Mouse (Mus musculus): ENCODE data around the gene Tnk2.

The Tnk2 gene

DNA sequence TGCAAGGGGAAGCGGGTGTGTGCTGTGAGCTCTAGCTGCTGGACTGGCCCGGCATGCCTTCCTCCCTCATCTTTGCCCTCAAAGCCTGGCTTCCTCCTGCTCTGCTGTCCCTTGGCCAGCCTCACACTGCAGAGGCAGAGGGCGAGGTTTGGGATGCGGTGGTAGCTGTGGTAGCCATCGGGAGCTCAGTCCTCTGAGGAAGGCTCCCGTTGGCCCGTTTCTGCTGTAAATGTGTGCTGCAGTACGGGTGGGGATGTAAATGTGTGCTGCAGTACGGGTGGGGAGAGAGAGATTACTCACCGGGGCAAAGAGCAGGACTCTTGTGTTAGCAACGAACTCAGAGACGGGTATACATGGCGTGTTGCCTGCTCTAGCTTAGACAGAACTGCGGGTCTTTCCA is 35.1 kb downstream of the Tnk2 start:
- DNase-seq (ENCODE audit: low spot score), result no peak

DNA sequence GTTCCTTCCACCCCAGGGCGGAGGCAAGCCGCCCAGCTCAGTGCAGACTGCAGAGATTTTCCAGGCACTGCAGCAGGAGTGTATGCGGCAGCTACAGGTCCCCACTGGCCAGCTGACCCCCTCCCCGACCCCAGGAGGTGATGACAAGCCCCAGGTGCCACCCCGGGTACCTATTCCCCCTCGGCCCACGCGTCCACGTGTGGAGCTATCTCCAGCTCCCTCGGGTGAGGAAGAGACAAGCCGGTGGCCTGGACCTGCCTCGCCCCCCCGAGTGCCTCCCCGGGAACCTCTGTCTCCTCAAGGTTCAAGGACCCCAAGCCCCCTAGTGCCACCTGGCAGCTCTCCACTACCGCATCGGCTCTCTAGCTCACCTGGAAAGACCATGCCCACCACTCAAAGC is 36.3 kb downstream of the Tnk2 start:
- no peak for DNase-seq (ENCODE audit: low spot score)

DNA sequence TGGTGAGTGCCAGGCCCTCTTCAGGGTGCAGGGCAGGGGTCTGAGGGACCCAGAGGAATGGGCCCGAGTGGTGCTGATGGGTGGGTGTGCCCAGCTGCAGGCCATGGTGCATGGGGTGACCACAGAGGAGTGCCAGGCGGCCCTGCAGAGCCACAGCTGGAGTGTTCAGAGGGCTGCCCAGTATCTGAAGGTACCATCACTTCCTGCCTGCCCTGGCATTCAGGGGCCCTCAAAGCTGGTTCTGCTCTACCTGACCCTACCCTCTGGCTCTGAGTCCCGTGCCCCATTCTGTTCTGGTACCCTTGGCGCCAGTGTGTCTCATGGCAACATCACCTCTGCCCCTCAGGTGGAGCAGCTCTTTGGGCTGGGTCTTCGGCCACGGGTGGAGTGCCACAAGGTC is 37.1 kb downstream of the Tnk2 start:
- no peak for DNase-seq (ENCODE audit: low spot score)

DNA sequence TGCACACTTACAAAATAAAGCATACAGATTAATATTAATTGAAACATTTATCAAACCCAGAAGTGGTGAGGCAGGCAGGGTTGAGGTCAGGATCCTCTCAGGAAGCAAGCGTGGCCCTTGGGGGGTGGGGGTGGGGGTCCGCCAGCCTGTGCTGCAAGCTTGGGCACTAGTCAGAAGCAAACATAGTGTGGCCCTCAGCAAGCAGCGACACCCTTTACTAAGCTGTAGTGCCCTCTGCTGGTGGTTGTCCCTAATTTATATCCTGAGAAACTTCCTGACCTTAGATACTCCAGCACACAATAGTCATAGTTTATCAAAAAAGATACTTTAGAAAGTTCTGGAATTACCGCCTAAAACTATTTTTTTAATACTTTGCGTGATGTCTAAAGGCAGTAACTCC is 38.5 kb downstream of the Tnk2 start:
- DNase-seq (ENCODE audit: low spot score), result peak; percentile 72

DNA sequence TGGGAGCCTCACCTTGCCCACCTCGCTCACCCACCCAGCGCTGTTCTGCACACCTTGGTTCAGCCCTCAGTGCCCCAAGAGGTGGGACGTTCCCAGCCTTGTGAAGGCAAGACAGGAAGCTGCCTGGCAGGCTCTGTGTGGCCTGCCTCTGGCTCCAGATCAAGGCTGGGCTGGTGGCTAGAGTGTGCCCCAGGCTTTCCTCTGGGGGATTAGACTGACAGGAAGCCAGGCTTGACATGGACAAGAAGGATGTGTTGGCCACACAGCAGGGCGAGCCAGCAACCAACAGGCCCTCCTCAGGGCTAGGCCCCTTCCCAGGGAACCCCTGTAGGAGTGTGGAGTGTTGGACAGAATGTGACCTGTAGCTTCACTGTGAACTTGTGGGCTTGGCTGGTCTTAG is 39.2 kb downstream of the Tnk2 start:
- DNase-seq (ENCODE audit: low spot score), result no peak

DNA sequence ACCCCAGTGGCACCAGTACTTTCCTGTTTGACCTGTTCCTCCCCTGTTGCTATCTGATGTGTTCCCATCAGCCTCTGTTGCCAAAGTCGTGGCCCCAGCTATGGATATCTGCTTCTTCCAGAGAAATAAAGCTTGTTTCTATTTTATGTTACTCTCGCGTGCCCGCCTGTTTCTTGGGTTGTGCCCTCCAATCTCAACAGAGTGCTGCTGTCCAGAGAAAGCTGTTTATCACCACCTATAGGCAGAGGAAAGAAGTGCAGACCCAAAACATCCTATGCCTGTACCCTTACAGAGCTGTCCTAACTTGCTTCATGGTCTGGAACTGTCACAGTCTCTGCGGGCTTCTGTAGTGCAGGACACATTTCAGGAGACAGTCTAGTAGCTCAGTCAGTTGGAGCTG is 39.7 kb downstream of the Tnk2 start:
- no peak for DNase-seq (ENCODE audit: low spot score)

DNA sequence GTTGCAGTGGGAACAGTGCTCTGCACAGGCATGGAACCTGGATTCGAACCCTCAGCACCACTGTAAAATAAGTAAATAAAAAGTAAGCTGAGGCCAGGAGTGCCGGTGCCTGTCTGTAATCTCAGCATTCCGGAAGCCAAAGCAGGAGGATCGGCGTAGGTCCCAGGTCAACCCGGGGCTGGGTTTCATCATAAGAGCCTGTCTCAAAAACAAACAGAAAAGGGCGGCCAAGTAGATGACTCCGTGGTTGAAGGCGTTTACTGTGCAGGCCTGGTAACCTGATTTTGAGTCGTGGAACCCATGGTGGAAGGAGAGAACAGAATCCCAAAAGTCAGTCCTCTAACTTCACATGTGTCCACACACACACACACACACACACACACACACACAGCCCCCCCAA is 41.7 kb downstream of the Tnk2 start:
- DNase-seq (ENCODE audit: low spot score), result no peak

DNA sequence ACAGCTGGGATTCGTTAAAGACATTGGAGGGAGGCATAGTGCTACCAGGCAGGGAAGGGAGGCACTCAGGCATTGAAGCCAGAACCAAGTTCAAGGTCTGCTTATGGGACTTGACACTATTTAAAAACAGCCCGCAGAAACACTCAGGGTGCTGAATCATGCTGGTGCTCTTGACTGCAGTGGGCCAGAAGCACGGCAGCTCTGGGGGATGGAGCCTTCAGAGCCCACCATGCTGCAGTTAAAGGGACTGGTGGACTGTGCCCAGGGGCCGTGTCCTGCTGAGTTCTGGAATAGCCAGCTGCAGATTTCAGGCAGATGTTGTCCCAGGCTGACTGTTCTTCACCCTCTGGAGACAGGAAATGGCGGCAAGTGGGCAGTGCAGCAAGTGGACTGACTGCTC is 42.3 kb downstream of the Tnk2 start:
- DNase-seq (ENCODE audit: low spot score), result no peak

DNA sequence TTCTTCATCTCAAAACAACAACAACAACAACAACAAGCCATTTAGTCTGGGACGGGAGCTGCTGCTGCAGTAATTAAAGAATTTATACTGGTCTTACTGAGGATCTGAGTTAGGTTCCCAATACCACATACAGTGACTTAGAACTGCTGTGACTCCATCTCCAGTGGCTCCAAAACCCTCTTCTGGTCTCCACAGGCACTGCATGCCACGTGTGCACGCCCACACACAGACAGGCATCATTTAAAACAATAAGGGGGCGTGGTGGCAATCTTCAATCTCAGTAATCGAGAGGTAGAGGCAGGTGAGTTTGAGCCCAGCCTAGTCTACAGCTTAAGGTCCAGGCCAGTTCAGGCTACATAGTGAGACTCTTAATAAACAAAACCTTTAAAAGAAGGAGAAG is 43.5 kb downstream of the Tnk2 start:
- no peak for DNase-seq (ENCODE audit: low spot score)

DNA sequence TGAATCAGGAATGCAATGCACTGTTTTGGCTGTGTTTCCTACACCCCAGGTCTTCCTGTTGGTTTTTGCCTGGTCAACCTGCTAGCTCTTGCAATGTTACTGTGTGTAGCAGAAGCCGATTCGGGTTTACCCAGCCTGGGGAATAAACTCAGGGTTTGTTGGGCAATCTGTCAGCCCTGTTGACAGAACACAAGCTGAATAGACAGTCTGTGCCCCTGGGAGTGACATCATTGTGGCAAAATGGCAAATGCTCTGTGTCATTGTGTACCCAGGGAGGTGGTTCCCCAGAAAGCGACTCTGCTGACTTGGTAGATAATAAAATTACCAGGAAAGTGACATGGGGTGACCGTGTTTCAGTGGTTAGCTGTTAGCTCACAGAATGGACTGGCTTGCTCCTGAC is 45.1 kb downstream of the Tnk2 start:
- no peak for DNase-seq (ENCODE audit: low spot score)

DNA sequence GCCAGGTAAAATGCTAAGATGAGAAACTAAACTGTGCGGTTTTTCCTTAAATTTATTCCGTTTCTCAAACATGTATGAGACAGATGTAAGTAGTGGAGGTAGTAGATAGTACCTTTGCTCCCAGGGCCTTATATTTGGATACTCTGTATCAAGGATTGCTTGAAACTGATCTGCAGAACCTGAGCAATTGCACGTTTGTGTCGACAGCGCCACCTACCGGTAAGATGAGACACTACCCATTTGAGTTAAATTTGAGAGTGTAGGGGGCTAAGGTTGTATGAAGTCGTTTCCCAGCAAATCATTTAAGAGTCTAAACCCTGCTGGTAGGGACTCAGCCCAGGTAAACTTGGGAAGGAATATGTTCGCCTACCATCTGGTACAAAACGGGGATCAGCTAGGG is 45.8 kb downstream of the Tnk2 start:
- peak; percentile 70 for DNase-seq (ENCODE audit: low spot score)

DNA sequence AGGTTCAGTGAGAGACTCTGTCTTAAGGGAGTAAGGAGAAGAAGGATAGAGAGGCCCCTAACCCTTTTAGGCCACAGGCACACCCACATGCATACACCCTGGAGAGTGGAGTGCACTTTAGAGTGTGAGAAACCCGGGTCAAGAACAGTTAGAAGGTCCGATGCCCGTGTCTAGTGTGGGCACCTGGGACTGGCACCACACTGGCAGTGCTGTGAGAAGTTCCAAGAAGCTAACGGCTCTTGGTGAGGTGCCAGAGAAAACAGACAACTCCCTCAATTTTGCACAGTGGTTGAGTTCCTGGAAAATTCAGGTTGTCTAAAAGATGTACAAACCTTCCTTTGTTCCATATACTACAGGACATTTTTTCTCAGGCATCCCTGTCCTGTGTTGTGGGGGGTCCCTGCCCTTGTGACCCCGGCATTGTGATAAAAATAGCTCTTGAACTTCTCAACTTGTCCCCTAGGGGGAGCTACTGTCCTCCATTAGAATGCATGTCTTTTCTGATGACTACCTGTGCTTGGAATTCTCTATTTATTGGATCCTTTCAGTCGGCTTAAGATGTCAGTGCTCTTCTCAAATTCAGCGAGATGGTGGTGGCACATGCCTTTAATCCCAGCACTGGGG is 53.3 kb downstream of the Tnk2 start:
- DNase-seq (ENCODE audit: low spot score), result no peak

DNA sequence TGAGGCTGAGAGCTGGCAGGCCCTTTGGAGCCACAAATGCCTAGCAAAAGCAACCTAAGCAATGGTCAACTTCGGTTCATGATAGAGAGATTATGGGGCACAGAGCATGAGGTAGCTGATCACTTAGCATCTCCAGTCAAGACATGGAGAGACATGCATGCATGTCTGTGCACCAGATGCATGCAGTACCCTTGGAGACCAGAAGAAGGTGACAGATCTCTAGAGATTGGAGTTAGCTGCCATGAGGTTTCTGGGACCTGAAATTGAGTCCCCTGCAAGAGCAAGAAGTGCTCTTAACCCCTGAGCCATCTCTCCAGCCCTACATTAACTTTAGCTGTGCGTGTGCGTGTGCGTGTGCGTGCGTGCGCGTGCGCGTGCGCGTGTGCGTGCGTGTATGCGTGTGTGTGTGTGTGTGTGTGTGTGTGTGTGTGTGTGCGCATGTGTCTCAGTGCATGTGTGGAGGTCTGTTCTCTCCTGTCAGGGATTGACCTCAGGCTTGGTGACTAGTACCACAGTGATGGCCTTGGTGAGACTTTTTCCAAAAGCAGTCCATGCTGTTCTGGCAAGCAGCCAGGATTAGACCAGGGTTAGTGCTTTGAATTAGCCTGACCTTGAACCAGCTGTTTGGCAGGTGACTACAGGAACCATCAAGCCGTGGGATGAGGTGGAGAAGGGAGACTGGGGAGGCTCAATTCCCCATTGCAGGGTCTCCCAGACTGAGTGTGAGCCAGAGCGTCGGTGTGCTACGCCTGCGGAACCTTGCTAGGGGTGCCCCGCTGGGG is 54.2 kb downstream of the Tnk2 start:
- DNase-seq (ENCODE audit: low spot score), result no peak

DNA sequence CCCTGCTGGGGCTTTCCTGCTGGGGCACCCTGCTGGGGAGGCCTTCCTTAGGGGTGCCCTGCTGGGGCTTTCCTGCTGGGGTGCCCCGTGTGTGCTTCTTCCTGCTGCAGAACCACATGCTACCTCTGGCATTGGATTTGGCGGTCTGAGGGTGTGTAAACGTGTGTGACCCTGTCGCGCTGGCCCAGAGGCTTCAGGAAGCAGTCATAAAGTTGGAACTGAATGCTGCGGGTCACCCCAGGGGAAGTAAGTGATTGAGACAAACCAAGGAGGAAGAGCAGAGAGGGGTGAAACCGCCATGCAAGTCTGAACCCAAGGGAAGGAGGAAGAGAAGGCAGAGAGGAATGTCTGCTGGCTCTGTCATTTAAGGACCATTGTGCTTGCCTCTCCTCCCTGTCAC is 54.9 kb downstream of the Tnk2 start:
- DNase-seq (ENCODE audit: low spot score), result no peak

DNA sequence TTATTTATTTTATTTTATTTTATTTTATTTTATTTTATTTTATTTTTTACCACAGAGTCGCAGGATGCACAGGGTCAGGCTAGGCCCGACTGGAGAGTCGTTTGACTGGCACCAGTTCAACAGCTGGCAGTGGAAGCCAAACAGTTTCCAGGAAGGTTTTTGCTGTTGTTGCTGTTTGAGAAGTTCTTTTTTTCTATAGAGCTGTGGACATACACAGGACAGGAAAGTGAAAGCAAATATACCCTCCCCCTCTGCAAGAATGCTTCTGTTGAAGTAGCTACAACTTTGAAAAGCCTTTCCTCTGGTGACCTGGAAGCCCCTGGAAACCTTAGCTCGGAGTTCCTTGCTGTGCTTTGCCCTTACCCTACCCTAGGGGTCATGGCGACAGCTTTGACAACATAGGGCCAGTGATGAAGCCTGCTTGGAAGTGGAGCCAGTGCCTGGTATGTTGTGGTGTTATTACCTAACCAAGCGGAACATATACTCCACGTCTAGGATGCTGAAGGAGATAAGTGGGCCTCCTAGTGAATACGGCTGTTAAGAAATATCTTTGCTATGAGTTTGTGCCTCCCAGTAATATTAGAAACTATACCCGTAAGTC is 59.7 kb downstream of the Tnk2 start:
- no peak for DNase-seq (ENCODE audit: low spot score)

DNA sequence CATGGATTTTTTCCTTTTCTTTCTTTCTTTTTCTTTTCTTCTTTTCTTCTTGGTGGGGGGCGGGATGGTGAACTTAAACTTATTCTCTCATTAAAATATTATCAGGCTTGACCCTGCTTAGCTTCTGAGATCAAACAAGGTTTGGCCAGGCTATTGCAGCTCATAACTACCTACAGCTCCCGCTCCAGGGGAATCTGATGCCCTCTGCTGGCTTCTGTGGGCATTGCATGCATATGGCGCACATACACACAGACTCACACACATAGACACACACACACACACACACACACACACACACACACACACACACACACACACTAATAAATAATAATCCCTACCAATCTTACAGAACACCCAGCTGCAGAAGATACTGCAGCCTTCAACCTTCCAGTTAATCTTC is 61.9 kb downstream of the Tnk2 start:
- DNase-seq (ENCODE audit: low spot score), result no peak

DNA sequence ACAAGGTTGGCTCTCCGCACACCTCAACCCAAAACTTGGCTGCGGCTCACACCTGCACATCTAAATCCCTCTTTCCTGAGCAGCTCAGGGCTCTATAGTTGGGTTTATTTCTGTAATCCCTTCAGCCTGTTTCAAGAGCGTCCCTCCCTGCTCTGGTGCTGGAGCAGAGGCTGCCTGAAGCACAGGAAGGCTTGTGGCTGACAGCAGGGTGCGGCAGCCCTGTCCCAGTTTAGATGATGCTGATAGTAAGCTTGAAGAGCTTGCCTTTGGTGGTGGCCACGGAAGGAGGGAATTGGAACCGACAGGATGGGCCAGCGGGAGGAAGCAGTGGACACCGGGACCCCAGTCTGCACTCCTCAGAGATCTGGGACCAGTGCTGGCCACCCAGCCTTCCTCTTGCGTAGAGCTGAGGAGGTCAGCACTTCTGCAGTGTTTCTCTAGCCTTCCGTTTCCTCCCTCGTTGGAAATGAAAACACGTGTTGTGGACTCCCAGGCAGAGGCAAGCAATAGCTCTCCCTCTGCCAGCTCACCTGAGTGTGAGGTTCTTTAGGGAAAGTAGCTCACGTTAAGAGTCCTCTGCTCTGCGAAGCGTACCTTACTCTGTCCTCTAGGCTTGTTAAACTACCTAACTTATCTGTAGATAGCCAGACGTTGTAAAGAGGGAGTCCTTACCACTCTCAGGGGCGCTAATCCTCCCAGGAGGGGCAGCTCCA is 63.6 kb downstream of the Tnk2 start:
- DNase-seq (ENCODE audit: low spot score), result no peak

DNA sequence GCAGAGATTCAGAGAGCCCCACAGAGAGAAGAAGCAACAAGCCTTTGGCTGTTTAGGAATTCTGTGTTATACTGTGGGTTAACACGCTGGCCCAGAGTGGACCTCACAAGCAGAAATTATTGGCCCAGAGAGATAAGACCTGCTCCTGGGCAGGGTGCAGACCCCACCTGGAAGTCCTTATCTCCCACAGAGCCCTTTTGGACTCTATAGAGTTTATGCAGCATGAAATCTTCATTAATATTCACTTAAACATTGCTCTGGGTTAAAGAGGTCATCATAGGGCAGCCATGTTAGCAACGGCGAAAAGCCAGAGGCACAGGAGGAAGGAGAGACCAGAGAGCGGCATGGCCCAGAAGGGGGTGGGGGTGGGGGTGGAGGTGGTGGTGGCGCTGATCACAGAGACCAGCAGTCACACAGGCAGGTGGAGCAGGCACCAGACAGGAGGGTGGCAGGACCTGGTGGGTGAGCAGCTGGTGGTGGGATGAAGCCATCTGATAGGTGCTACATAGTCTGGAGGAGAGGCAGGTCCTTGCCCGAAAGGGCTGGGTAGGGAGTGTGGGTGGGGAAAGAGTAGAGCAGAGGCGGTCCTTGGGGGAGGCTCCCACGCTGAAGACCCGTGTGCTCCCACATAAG is 64.3 kb downstream of the Tnk2 start:
- DNase-seq (ENCODE audit: low spot score), result no peak

DNA sequence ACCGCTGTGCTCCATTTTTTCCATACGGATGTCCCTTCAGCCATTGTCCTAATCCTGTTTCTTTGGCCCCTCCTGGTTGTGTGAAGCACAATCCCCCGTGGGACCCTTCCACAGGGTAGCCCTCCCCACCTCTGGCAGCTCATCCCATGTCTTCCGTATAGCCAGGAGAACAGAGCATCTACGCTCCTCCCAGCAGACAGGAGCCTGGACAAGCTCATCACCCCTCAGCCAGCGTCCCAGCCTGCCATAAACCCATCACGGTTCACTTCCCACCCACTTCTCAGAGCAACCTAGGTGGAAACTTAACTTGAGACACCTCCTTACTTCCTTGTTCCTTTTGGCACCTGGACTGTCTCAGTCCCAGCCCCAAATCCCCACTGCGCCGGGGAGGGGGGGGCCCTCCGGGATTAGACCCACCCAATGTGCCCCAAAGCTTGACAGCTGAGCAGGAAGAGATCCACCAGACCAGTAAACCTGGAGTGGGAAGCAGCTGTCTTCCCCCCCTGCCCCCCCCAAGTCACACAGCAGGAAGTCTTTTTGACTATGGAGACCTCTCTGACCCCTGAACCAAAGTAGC is 64.9 kb downstream of the Tnk2 start:
- no peak for DNase-seq (ENCODE audit: low spot score)

DNA sequence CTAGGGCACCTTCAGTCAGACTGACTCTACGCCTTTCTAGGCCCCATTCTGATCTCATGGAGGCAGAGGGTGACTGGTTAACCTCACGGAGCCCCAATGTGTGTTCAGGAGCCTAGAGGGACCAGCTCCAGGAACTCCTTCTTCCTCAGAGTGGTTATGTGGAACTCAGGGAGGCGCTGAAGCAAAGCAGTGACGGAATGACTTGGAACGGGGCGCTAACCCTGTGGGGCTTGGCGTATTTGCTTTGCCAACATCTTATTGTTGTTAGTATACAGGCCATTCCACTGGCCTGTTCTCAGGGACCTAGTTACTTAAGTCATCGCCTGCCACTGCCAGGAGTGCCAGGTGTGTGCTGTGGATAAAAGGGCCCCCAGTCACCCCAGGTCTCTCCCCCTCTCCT is 65.4 kb downstream of the Tnk2 start:
- DNase-seq (ENCODE audit: low spot score), result no peak

DNA sequence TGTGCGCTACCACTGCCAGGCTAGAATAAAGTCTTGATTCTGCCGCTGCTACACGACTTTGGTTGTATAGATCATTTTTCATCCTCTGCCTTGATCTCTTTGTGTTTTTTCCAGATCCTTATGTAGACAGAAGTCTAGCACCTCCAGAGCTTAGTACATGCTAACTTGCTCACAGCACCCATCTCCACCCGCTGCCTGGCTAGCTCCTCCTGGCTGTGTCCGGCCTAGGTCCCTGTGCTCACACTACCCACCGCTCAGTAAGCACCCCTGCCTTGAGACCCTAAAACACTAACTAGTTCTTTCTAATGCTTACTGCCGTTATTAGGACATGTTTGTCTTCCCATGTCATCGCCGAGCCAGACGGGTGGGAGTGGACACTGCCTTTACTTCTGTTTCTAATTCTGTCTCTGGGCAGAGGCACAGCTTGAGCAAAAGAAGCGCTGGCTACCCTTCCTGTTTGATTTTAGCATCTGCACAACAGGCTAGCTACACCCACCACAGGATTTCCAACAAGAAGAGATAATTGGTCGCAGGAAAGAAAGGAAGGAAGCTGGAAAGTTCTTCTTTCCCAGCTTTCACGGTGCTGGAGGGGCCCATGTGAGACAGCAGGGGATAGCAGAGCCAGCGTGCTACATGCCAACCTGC is 66.9 kb downstream of the Tnk2 start:
- DNase-seq (ENCODE audit: low spot score), result no peak

DNA sequence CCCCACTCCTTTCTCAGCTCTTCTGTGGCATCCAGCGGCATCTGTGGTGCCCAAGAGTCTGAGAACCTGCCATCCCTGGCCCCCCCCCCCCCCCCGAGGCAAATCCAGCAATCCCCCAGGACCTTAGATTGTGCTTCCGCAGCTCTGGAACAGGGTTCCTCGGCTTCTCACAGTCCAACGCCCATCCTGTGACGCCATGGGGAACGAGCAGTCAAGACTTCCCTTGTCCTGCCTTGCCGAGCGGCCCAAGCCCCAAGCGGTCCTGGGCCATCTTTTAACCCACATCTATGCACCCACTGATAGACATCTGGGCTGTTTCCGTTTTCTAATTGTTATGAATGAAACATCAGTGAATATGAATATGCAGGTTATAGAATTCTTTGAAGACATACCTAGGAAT is 68.5 kb downstream of the Tnk2 start:
- no peak for DNase-seq (ENCODE audit: low spot score)
